Mouse (Mus musculus) E14TG2a.4 (cell line): ENCODE results near the gene Cyp4f37.

Experiments
- CTCF ChIP-seq: conservative IDR thresholded peaks from 2 replicates; pipeline ENCODE4 v1.5.1; 2014; ENCODE audit warnings: low read length
- POU5F1 ChIP-seq: IDR thresholded peaks from 2 replicates; pipeline ENCODE4 v1.6.1; 2014; ENCODE audit warnings: low read length, borderline replicate concordance

- TF ChIP-seq POU5F1 (no peak), CTCF (peak; percentile 73)
Measured at GRCm38 (mm10) chr17:32634972-32635314, 13.8 kb downstream of the Cyp4f37 start.
